Mouse (Mus musculus) kidney, embryonic 16.5 days (tissue): ENCODE measurements around the gene Trim10. TPM values are rescaled to one million over a fixed set of nuclear protein-coding genes. Genes with fewer than 3 reads are reported as not detected.
"Not testable (repeated sequence)": the region's sequence is repeated elsewhere in the genome, so short reads cannot be mapped to it uniquely, and the experiment has no call there.

Experiments
- ATAC-seq: fragments of 200-750 bp; cut with Nextera tagmentation; 2 replicates; pipeline ENCODE4 v1.8.0; 2017; ENCODE audit warnings: moderate TSS enrichment; ENCODE audit not compliant: low FRiP score, low TSS enrichment
- H3K27ac ChIP-seq: fragments of 300-500 bp; sonication (generic); 2 replicates; pipeline ENCODE4 v1.5.1; 2014; ENCODE audit warnings: low read length
- H3K27me3 ChIP-seq: fragments of 300-500 bp; sonication (generic); 2 replicates; pipeline ENCODE4 v1.6.1; 2014; ENCODE audit warnings: low read length, control low read depth, mixed read lengths; ENCODE audit not compliant: insufficient read depth
- H3K36me3 ChIP-seq: fragments of 300-500 bp; sonication (generic); 2 replicates; pipeline ENCODE4 v1.6.1; 2014; ENCODE audit warnings: low read length, control low read depth, mixed read lengths; ENCODE audit not compliant: insufficient read depth
- H3K4me1 ChIP-seq: fragments of 300-500 bp; sonication (generic); 2 replicates; pipeline ENCODE4 v1.6.1; 2014; ENCODE audit warnings: low read length, control low read depth, mixed read lengths; ENCODE audit not compliant: insufficient read depth
- H3K4me2 ChIP-seq: fragments of 300-500 bp; sonication (generic); replicated peaks from 2 replicates; pipeline ENCODE4 v1.6.1; 2014; ENCODE audit warnings: low read depth, low read length
- H3K4me3 ChIP-seq: fragments of 300-500 bp; sonication (generic); 2 replicates; pipeline ENCODE4 v1.5.1; 2014; ENCODE audit warnings: mild to moderate bottlenecking, low read length
- H3K9ac ChIP-seq: fragments of 300-500 bp; sonication (generic); replicated peaks from 2 replicates; pipeline ENCODE4 v1.6.1; 2014; ENCODE audit warnings: low read length
- H3K9me3 ChIP-seq: fragments of 300-500 bp; sonication (generic); 2 replicates; pipeline ENCODE4 v1.6.1; 2016; ENCODE audit warnings: low read length, control low read depth
- WGBS: fragments of 180-500 bp; shearing (Covaris S2); extraction: QIAGEN DNeasy Blood & Tissue Kit; methylation state at CpG from one replicate; pipeline ENCODE4 v1.1.7; 2014; 5-methylcytosine and 5-hydroxymethylcytosine counted together
- polyA plus RNA-seq: library from polyadenylated mRNA; unstranded; fragments of >200 nt; fragmentation: Nextera tagmentation; extraction: Ambion mirVana; gene quantifications from 2 replicates; pipeline ENCODE4 v1.2.1, GENCODE M21; 2015

Gene Trim10
- polyA plus RNA-seq: 2.1 and 2.4 TPM in 2 replicates

DNA sequence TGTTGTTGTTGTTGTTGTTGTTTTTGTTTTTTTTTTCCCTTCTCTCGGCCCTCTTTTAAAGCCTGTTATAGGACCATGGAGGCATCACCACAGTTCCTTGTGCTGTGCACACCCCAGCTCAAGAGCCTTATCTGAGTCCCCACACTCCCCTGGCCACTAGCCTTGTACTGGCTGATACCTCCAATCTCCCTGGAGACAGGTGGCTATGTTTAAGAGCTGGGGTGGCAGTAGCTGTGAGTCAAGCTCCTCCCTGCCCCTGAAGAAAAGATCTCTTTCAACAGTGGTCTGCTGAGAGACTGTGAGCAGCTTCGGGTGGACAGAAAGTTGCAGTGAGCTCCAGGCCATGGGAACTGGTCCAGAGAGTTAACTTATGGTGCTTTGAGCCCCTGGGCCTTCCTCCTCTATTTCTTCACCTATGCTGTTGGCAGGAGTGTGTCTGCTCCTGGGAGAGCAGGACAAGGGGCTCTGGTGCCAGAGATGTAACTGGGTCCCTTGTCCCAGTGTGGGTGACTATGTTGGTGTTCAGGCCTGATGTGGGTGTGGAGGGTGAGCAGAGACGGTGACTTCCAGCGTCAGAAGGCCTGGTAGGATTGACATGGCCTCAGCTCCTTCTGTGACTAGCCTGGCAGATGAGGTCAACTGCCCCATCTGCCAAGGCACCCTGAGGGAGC, at the start of gene Trim10:
Trim10 (plus strand) TSS at position 291 of the 671 bp plus-strand sequence.
- Histone ChIP-seq H3K9ac (no peak within 1 kb of the TSS), H3K4me2 (no peak within 1 kb of the TSS), H3K27me3 (peaks cover 25% of the 10 kb centered on the region), H3K27ac (no peak within 1 kb of the TSS), H3K4me1 (peaks cover 4% of the 10 kb centered on the region; the same call in 1 of the 2 replicates), H3K4me3 (no peak within 1 kb of the TSS), H3K36me3 (no peaks in the 10 kb centered on the region), H3K9me3 (no peaks in the 10 kb centered on the region)
- WGBS: 76% methylated on average over 4 of the region's 4 CpGs
- ATAC-seq: no peak; the same call in 1 of the 2 replicates

GRCm38 (mm10) chr17:36824005-36824404, 45.4 kb upstream of the Trim10 start:
- Histone ChIP-seq H3K9ac (no peak overlapping the region), H3K9me3 (no peaks in the 10 kb centered on the region), H3K4me1 (no peaks in the 10 kb centered on the region), H3K27me3 (no peaks in the 10 kb centered on the region), H3K4me2 (no peak overlapping the region), H3K4me3 (no peak overlapping the region), H3K27ac (no peak overlapping the region), H3K36me3 (no peaks in the 10 kb centered on the region)
- ATAC-seq: peak; percentile 39; the same call in 1 of the 2 replicates

- Histone ChIP-seq H3K36me3 (no peaks in the 10 kb centered on the region), H3K27me3 (no peaks in the 10 kb centered on the region), H3K4me2 (no peak overlapping the region), H3K9me3 (no peaks in the 10 kb centered on the region), H3K27ac (no peak overlapping the region), H3K9ac (no peak overlapping the region), H3K4me1 (no peaks in the 10 kb centered on the region), H3K4me3 (no peak overlapping the region)
- no peak for ATAC-seq
- 26% methylated on average over 4 of the region's 4 CpGs for WGBS
Observed at GRCm38 (mm10) chr17:36825525-36825924, 43.8 kb upstream of the Trim10 start.

GRCm38 (mm10) chr17:36826002-36826401, 43.4 kb upstream of the Trim10 start:
- H3K4me3 ChIP-seq, H3K27ac ChIP-seq, H3K9me3 ChIP-seq, H3K36me3 ChIP-seq, H3K4me2 ChIP-seq, H3K9ac ChIP-seq, H3K4me1 ChIP-seq, H3K27me3 ChIP-seq: not testable (repeated sequence)
- 11% methylated on average over 5 of the region's 5 CpGs for WGBS
- ATAC-seq: peak; percentile 76; the same call in 1 of the 2 replicates

DNA sequence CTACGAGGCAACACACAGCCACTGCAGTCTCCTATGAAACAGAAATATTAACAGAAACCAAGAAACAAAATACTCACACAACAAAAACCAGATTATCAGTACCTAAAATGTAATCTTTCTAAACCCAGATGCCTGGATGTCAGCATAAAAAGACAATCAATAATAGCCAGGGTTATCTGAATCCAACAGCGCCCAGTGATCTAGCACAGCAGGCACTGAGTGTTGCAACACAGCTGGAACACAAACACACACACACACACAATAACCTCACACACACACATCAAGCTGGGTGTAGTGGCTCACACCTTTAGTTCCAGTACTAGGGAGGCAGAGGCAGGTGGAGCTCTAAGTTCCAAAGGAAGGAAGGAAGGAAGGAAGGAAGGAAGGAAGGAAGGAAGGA, 40.9 kb upstream of the Trim10 start:
- no peak for ATAC-seq
- no peak overlapping the region for H3K4me3 ChIP-seq
- no peak overlapping the region for H3K27ac ChIP-seq
- no peaks in the 10 kb centered on the region for H3K9me3 ChIP-seq
- H3K27me3 ChIP-seq: no peaks in the 10 kb centered on the region
- no peak overlapping the region for H3K4me2 ChIP-seq
- WGBS: 88% methylated on average over 2 of the region's 2 CpGs
- no peak overlapping the region for H3K9ac ChIP-seq
- no peaks in the 10 kb centered on the region for H3K36me3 ChIP-seq
- H3K4me1 ChIP-seq: no peaks in the 10 kb centered on the region

- Histone ChIP-seq H3K27me3 (no peaks in the 10 kb centered on the region), H3K36me3 (no peaks in the 10 kb centered on the region), H3K4me1 (no peaks in the 10 kb centered on the region), H3K27ac (no peak overlapping the region), H3K4me3 (no peak overlapping the region), H3K4me2 (no peak overlapping the region), H3K9ac (no peak overlapping the region), H3K9me3 (no peaks in the 10 kb centered on the region)
- no peak for ATAC-seq
- WGBS: 80% methylated on average over 3 of the region's 3 CpGs
Observed at GRCm38 (mm10) chr17:36830470-36830869, 38.9 kb upstream of the Trim10 start.

DNA sequence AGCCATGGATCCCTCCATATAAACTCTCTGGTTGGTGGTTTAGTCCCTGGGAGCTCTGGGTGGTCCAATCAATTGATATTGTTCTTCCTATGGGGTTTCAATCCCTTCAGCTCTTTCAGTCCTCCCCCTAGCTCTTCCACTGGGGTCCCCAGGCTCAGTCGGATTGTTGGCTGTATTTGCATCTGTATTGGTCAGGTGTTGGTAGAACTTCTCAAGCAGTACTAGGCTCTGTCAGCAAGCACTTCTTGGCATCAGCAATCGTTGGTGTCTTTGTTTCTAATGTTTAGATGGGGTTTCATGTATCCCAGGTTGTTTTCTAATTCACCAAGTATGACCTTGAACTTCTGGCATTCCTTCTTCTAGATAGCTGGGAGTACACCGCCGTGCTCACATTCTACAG, 36.7 kb upstream of the Trim10 start:
- no peak for ATAC-seq
- Histone ChIP-seq H3K9ac (no peak overlapping the region), H3K27me3 (no peaks in the 10 kb centered on the region), H3K4me3 (no peak overlapping the region), H3K27ac (no peak overlapping the region), H3K4me1 (peaks cover 9% of the 10 kb centered on the region; the same call in 1 of the 2 replicates), H3K9me3 (no peaks in the 10 kb centered on the region), H3K36me3 (no peaks in the 10 kb centered on the region), H3K4me2 (no peak overlapping the region)
- WGBS: 47% methylated on average over 4 of the region's 4 CpGs

GRCm38 (mm10) chr17:36835591-36836426, 33.6 kb upstream of the Trim10 start:
- Histone ChIP-seq H3K4me3 (peak overlapping the region; percentile 78), H3K27me3 (no peaks in the 10 kb centered on the region), H3K9me3 (no peaks in the 10 kb centered on the region), H3K4me2 (peak overlapping the region; percentile 70), H3K27ac (peak overlapping the region; percentile 96), H3K36me3 (no peaks in the 10 kb centered on the region), H3K9ac (peak overlapping the region; percentile 92), H3K4me1 (peaks cover 14% of the 10 kb centered on the region; the same call in 1 of the 2 replicates)
- ATAC-seq: peak; percentile 20; the same call in 1 of the 2 replicates
- 37% methylated on average over 12 of the region's 12 CpGs for WGBS

DNA sequence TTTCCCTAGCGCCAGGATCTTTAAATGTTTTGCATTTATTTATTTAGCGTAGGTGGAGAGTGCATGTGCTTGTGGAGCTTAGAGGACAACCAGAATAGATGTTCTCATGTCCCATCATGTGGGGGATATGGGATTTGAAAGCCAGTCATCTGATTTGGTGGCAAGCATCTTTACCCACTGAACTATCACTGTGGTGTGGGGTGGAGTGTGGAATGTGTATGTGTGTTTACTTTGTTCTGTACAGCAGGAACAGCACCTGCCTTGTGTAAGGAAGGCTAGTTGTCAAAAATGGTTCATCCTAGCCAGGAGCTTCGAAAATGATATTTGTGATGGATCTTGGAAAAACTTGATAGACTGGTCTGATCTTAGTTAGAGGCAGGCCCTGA, 33.0 kb upstream of the Trim10 start:
- 19% methylated on average over 3 of the region's 3 CpGs for WGBS
- no peaks in the 10 kb centered on the region for H3K27me3 ChIP-seq
- peak; percentile 14 for ATAC-seq

More for the DNA sequence above, 33.0 kb upstream of the Trim10 start:
- Histone ChIP-seq H3K36me3 (no peaks in the 10 kb centered on the region), H3K4me1 (peaks cover 14% of the 10 kb centered on the region; the same call in 1 of the 2 replicates), H3K9ac (peak overlapping the region; percentile 92), H3K4me2 (peak overlapping the region; percentile 70), H3K27ac (peak overlapping the region; percentile 96), H3K9me3 (no peaks in the 10 kb centered on the region), H3K4me3 (peak overlapping the region; percentile 78)
